Mouse (Mus musculus) kidney, adult 2 months (tissue): ENCODE data around the gene Rps6kb1.

ENCODE experiments used
- CTCF ChIP-seq: fragments of 200-500 bp; conservative IDR thresholded peaks from 2 replicates; pipeline ENCODE4 v1.5.1; 2011; ENCODE audit warnings: low read depth, mild to moderate bottlenecking, control low read depth, low read length, moderate library complexity, mixed read lengths; ENCODE audit not compliant: insufficient read depth, insufficient read length
- POLR2A ChIP-seq: fragments of 200-500 bp; IDR thresholded peaks from one replicate; pipeline ENCODE4 v1.6.1; 2011; ENCODE audit warnings: low read depth, low read length, control low read depth

DNA sequence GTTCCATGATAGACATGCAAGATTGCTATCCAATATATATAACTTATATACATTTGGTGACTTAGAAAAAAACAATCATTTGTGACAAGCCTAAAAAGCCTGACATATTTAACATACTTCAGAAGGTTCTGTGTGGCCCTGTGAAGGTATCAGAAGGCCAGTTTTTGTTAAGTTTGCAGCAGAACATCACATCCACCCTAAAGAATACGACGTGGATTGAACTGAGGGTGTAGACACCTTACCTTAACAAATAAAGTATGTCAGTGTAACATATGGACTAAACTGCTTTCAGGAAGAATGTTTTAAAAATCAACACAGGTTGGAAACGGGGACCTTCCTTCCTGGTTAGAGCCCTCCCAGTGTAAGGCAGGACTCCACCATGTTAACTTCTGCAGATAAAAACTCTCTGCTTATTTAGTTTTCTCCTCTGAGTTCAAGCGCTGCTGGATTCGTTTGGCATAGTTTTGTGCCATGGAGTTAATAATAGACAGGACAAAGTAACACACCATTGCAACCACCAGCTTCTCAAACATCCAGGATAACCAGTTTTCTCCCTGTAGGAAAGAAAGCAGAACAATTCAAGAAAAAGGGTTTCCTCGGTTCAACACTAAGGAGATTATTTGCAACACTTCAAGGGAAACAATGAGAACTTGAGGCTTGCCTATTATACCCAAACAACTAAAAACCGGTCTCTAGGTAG is 40.4 kb upstream of the Rps6kb1 start:
- TF ChIP-seq POLR2A (no peak), CTCF (no peak)
